Comparison of ENCODE assay signal across 8 mouse cellular contexts in genomic region chr3:94785958-94786357, GRCm38 (mm10). TPM values are rescaled to one million over a fixed set of nuclear protein-coding genes. Genes with fewer than 3 reads are reported as not detected.
DNase-seq lines count a peak whose midpoint lies in the region; ATAC-seq and TF ChIP-seq lines count a peak whose summit lies in the region.

No protein-coding gene starts in this region.

- peak overlapping the region; percentile 68 for H3K4me3 ChIP-seq in layer of hippocampus, adult 2 months
- peak overlapping the region; percentile 68 for H3K4me3 ChIP-seq in embryonic facial prominence, embryonic 10.5 days
- H3K4me3 ChIP-seq in intestine, postnatal 0 days (ENCODE audit: low read depth, low read length) = peak overlapping the region; percentile 62
- H3K4me3 ChIP-seq in midbrain, postnatal 0 days (ENCODE audit: low read depth, low read length) = peak overlapping the region; percentile 54

- peak overlapping the region; percentile 45 for H3K9ac ChIP-seq in intestine, postnatal 0 days (ENCODE audit: low read depth, low read length)
- peak overlapping the region; percentile 64 for H3K9ac ChIP-seq in midbrain, postnatal 0 days (replicated peaks; ENCODE audit: low read length, poor library complexity, severe bottlenecking)

- no peak overlapping the region for H3K27ac ChIP-seq in layer of hippocampus, adult 2 months
- H3K27ac ChIP-seq in embryonic facial prominence, embryonic 10.5 days (replicated peaks) = peak overlapping the region; percentile 85; the same call in 1 of the 2 replicates
- peak overlapping the region; percentile 76 for H3K27ac ChIP-seq in intestine, postnatal 0 days (ENCODE audit: low read depth, low read length)
- H3K27ac ChIP-seq in midbrain, postnatal 0 days (ENCODE audit: low read depth, low read length) = no peak overlapping the region

- TF ChIP-seq CTCF in layer of hippocampus, adult 2 months (conservative IDR thresholded peaks at IDR 0.05) = no peak
- TF ChIP-seq CTCF in intestine, postnatal 0 days (IDR thresholded peaks at IDR 0.05; ENCODE audit: low read depth) = no peak
- no peak for TF ChIP-seq CTCF in midbrain, postnatal 0 days (IDR thresholded peaks at IDR 0.05)

- peaks cover 41% of the 10 kb centered on the region for H3K27me3 ChIP-seq in embryonic facial prominence, embryonic 10.5 days (replicated peaks; ENCODE audit: low read depth, poor library complexity, severe bottlenecking)
- H3K27me3 ChIP-seq in intestine, postnatal 0 days (replicated peaks; ENCODE audit: control insufficient read depth, insufficient read depth, low read length) = no peaks in the 10 kb centered on the region
- H3K27me3 ChIP-seq in midbrain, postnatal 0 days (ENCODE audit: insufficient read depth, low read length) = no peaks in the 10 kb centered on the region

- peaks cover 42% of the 10 kb centered on the region for H3K4me1 ChIP-seq in embryonic facial prominence, embryonic 10.5 days
- no peaks in the 10 kb centered on the region for H3K4me1 ChIP-seq in intestine, postnatal 0 days (replicated peaks; ENCODE audit: control insufficient read depth, insufficient read depth, low read length)
- no peaks in the 10 kb centered on the region; the same call in 1 of the 2 replicates for H3K4me1 ChIP-seq in midbrain, postnatal 0 days (ENCODE audit: insufficient read depth, low read length)

- no peak for ATAC-seq in intestine, postnatal 0 days
- no peak for ATAC-seq in midbrain, postnatal 0 days (ENCODE audit: low FRiP score)

- DNase-seq in layer of hippocampus, adult 2 months (ENCODE audit: low spot score in 2 of 2) = peak in 1 of 2 experiments; percentile 11
- DNase-seq in layer of hippocampus, postnatal 14 days (ENCODE audit: low spot score in 2 of 2) = no peak
- DNase-seq in embryonic facial prominence, embryonic 10.5 days (ENCODE audit: low spot score) = peak; percentile 33
- no peak for DNase-seq in midbrain, postnatal 0 days (ENCODE audit: low spot score)
- DNase-seq in adrenal gland, adult 18-20 months (ENCODE audit: low spot score in 2 of 2) = no peak
- no peak for DNase-seq in layer of hippocampus, postnatal 36 days
- no peak for DNase-seq in cerebellum, adult 9-11 months

- peak overlapping the region; percentile 71 for H3K4me2 ChIP-seq in intestine, postnatal 0 days (replicated peaks; ENCODE audit: low read depth)
- peak overlapping the region; percentile 85 for H3K4me2 ChIP-seq in midbrain, postnatal 0 days (ENCODE audit: low read depth, low read length, poor library complexity, severe bottlenecking)

- no peaks in the 10 kb centered on the region for H3K36me3 ChIP-seq in embryonic facial prominence, embryonic 10.5 days (replicated peaks)
- H3K36me3 ChIP-seq in intestine, postnatal 0 days (ENCODE audit: control insufficient read depth, insufficient read depth) = no peaks in the 10 kb centered on the region
- no peaks in the 10 kb centered on the region for H3K36me3 ChIP-seq in midbrain, postnatal 0 days (ENCODE audit: insufficient read depth, low read length)

- 2% methylated on average over 14 of the region's 14 CpGs for WGBS in embryonic facial prominence, embryonic 10.5 days
- 1% methylated on average over 14 of the region's 14 CpGs for WGBS in intestine, postnatal 0 days
- 0% methylated on average over 14 of the region's 14 CpGs for WGBS in midbrain, postnatal 0 days

- no peaks in the 10 kb centered on the region for H3K9me3 ChIP-seq in embryonic facial prominence, embryonic 10.5 days
- H3K9me3 ChIP-seq in intestine, postnatal 0 days (ENCODE audit: control insufficient read depth) = no peaks in the 10 kb centered on the region
- H3K9me3 ChIP-seq in midbrain, postnatal 0 days (ENCODE audit: low read length) = no peaks in the 10 kb centered on the region

RNA-seq across cellular contexts. Expression of gene Cgn, which starts 0.3 kb away (rescaled TPM):
- 1 to 10 TPM; 3.7 TPM for total RNA-seq in layer of hippocampus, adult 2 months (2021)
- 1 to 10 TPM; 3.3 to 3.5 TPM for total RNA-seq in layer of hippocampus, postnatal 14 days (2021)
- 10.7 and 10.8 TPM in 2 replicates for polyA plus RNA-seq in embryonic facial prominence, embryonic 10.5 days (2016; fragmentation: Nextera tagmentation; extraction: Ambion mirVana)
- polyA plus RNA-seq in intestine, postnatal 0 days (2015; fragmentation: Nextera tagmentation; extraction: Ambion mirVana) = 42.1 and 48.3 TPM in 2 replicates
- 11.6 and 13.6 TPM in 2 replicates for total RNA-seq in midbrain, postnatal 0 days (2014; rRNA removed)
- polyA plus RNA-seq in midbrain, postnatal 0 days (2015; fragmentation: Nextera tagmentation; extraction: Ambion mirVana) = 11.4 and 12.4 TPM in 2 replicates
- total RNA-seq in adrenal gland, adult 18-20 months (2021) = 1 to 10 TPM; 1.0 TPM
- total RNA-seq in layer of hippocampus, postnatal 36 days (2021) = 1 to 10 TPM; 3.2 to 3.6 TPM

RNA-seq across cellular contexts. Expression of gene Pogz, which starts 51.4 kb away (rescaled TPM):
- total RNA-seq in layer of hippocampus, adult 2 months (2021) = 10 to 100 TPM; 61.3 to 64.6 TPM
- 10 to 100 TPM; 52.0 to 53.3 TPM for total RNA-seq in layer of hippocampus, postnatal 14 days (2021)
- 18.5 and 20.3 TPM in 2 replicates for polyA plus RNA-seq in embryonic facial prominence, embryonic 10.5 days (2016; fragmentation: Nextera tagmentation; extraction: Ambion mirVana)
- 4.8 and 5.8 TPM in 2 replicates for polyA plus RNA-seq in intestine, postnatal 0 days (2015; fragmentation: Nextera tagmentation; extraction: Ambion mirVana)
- 42.5 and 59.9 TPM in 2 replicates for total RNA-seq in midbrain, postnatal 0 days (2014; rRNA removed)
- 17.2 and 17.5 TPM in 2 replicates for polyA plus RNA-seq in midbrain, postnatal 0 days (2015; fragmentation: Nextera tagmentation; extraction: Ambion mirVana)
- 10 to 100 TPM; 27.4 to 28.6 TPM for total RNA-seq in adrenal gland, adult 18-20 months (2021)
- total RNA-seq in layer of hippocampus, postnatal 36 days (2021) = 10 to 100 TPM; 54.4 to 62.5 TPM

Comparison
In these comparisons a context has a peak if more than half of its experiments do, and no peak if none do; other contexts are left out.
1. H3K27ac ChIP-seq: peak in embryonic facial prominence, embryonic 10.5 days (single experiment) and intestine, postnatal 0 days (single experiment); none in layer of hippocampus, adult 2 months (single experiment) and midbrain, postnatal 0 days (single experiment).
2. Peak in every context shown above with its lines, with median percentiles within 50 percentile points of each other: H3K4me3 ChIP-seq.